Mouse (Mus musculus) brain, embryonic 14.5 days (tissue): ENCODE data around the gene Hist1h2bk. TPM values are rescaled to one million over a fixed set of nuclear protein-coding genes. Genes with fewer than 3 reads are reported as not detected.
"Not testable (repeated sequence)": the region's sequence is repeated elsewhere in the genome, so short reads cannot be mapped to it uniquely, and the experiment has no call there.

Source experiments
- DNase-seq: peaks from one replicate; pipeline ENCODE4 v3.0.0-alpha.2; 2011; ENCODE audit warnings: low read depth
- CTCF ChIP-seq: fragments of 200-500 bp; IDR thresholded peaks from 2 replicates; pipeline ENCODE4 v1.5.1; 2012; ENCODE audit warnings: inconsistent platforms, mild to moderate bottlenecking, moderate library complexity, borderline replicate concordance; ENCODE audit not compliant: insufficient read depth, insufficient read length; ENCODE audit errors: extremely low read depth
- POLR2A ChIP-seq: fragments of 200-500 bp; IDR thresholded peaks from 2 replicates; pipeline ENCODE4 v1.6.1; 2012; ENCODE audit warnings: mild to moderate bottlenecking, inconsistent platforms, borderline replicate concordance; ENCODE audit not compliant: poor library complexity, insufficient read depth, insufficient read length, severe bottlenecking; ENCODE audit errors: extremely low read depth
- polyA plus RNA-seq: library from polyadenylated mRNA; depleted of rRNA; stranded (reverse); fragments of >200 nt; gene quantifications from 2 replicates; pipeline ENCODE4 v1.2.3, GENCODE M21; 2012; rRNA removed

Gene Hist1h2bk
- polyA plus RNA-seq, 1 experiment = 20.9 TPM

DNA sequence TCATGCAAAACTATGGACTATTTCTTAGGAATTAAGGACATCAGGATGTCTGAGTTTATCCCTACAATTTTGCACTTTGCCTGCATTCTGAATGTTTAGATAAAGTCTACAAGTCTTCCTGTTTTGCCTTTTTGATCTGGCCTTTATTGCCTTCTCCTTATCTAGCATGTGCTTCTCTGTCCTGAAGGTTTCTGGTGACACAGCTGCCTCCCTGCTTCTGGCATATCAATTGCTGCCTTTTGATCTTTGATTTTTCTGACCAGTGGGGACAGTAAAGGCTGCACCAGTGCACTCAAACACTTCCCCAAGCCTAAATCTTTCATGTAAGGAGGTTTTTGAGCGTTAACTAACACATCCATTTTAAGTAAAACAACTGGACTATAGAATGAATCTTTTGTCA lies 27.8 kb downstream of the Hist1h2bk start:
- no peak for DNase-seq
- TF ChIP-seq POLR2A = no peak
- no peak for TF ChIP-seq CTCF

DNA sequence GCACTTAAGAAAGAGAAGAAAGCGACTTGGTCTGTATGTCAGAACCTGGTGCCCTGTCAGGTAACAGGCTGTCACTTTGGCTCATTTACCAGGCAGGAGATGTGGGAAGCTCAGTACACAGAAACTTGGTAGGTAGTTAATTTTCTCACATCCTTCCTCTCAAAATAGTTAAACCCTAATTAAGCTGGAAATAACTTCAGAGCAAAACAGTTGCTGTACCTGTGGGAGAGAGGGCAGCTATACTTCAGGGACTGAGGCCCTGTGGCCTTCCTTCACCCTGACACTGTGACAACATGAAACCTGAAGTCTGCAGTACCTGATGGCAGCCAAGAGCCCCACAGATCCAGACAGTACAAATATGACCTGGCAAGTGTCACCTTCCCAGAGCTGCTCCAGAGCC lies 48.5 kb downstream of the Hist1h2bk start, which contains the start of gene Vmn1r188:
TSS of gene Vmn1r188 (plus strand) at position 301 of the 400 bp plus-strand sequence.
- not testable (repeated sequence) for DNase-seq

Other genes starting within 250 kb of the Hist1h2bk start
- gene Hist1h2an, start 248.7 kb upstream of the Hist1h2bk start, polyA plus RNA-seq = 8.8 and 12.7 TPM in 2 replicates
- gene Hist1h2bp, start 248.4 kb upstream of the Hist1h2bk start, polyA plus RNA-seq = 2.5 TPM in 2 replicates
- 12.6 and 16.3 TPM in 2 replicates for gene Hist1h2bq, start 225.7 kb upstream of the Hist1h2bk start, polyA plus RNA-seq
- gene Hist1h2ao, start 225.4 kb upstream of the Hist1h2bk start, polyA plus RNA-seq = not detected in 2 replicates
- gene Hist1h4m, start 224.1 kb upstream of the Hist1h2bk start, polyA plus RNA-seq = not detected in 2 replicates
- 25.9 and 58.6 TPM in 2 replicates for gene Hist1h4n, start 203.7 kb upstream of the Hist1h2bk start, polyA plus RNA-seq
- gene Hist1h2ap, start 202.4 kb upstream of the Hist1h2bk start, polyA plus RNA-seq = 71.3 and 78.4 TPM in 2 replicates
- gene Hist1h2br, start 202.1 kb upstream of the Hist1h2bk start, polyA plus RNA-seq = 5.6 and 6.6 TPM in 2 replicates
- 14.5 and 14.9 TPM in 2 replicates for gene Zfp184, start 90.8 kb upstream of the Hist1h2bk start, polyA plus RNA-seq
- 0.04 TPM in 1 of 2 replicates, not detected in the other for gene Pom121l2, start 54.7 kb upstream of the Hist1h2bk start, polyA plus RNA-seq
- 0.08 and 0.21 TPM in 2 replicates for gene Prss16, start 26.1 kb upstream of the Hist1h2bk start, polyA plus RNA-seq
- gene Hist1h2ah, start 302 bp upstream of the Hist1h2bk start, polyA plus RNA-seq = 8.8 and 13.4 TPM in 2 replicates
- 20.0 and 40.1 TPM in 2 replicates for gene Hist1h4i, start 5.5 kb downstream of the Hist1h2bk start, polyA plus RNA-seq
- gene Hist1h2ag, start 7.1 kb downstream of the Hist1h2bk start, polyA plus RNA-seq = 32.1 and 55.3 TPM in 2 replicates
- gene Hist1h2bj, start 7.3 kb downstream of the Hist1h2bk start, polyA plus RNA-seq = 20.2 and 23.7 TPM in 2 replicates
- not detected in 2 replicates for gene Vmn1r188, start 48.6 kb downstream of the Hist1h2bk start, polyA plus RNA-seq
- gene Vmn1r189, start 70.0 kb downstream of the Hist1h2bk start, polyA plus RNA-seq = not detected in 2 replicates
- gene Vmn1r191, start 148.1 kb downstream of the Hist1h2bk start, polyA plus RNA-seq = not detected in 2 replicates
- not detected in 2 replicates for gene Vmn1r192, start 155.3 kb downstream of the Hist1h2bk start, polyA plus RNA-seq
- gene Vmn1r193, start 187.3 kb downstream of the Hist1h2bk start, polyA plus RNA-seq = not detected in 2 replicates
- not detected in 2 replicates for gene Vmn1r194, start 208.3 kb downstream of the Hist1h2bk start, polyA plus RNA-seq
- not detected in 2 replicates for gene Vmn1r195, start 234.7 kb downstream of the Hist1h2bk start, polyA plus RNA-seq